Mouse (Mus musculus) embryonic facial prominence, embryonic 11.5 days (tissue): Measurements from ENCODE around the gene Dnajc12. TPM values are rescaled to one million over a fixed set of nuclear protein-coding genes. Genes with fewer than 3 reads are reported as not detected.

Source experiments
- ATAC-seq: fragments of 200-750 bp; cut with Nextera tagmentation; replicated peaks from 2 replicates; pipeline ENCODE4 v1.8.0; 2017; ENCODE audit warnings: low read depth; ENCODE audit not compliant: insufficient number of reproducible peaks, low FRiP score, low TSS enrichment
- DNase-seq: peaks from one replicate; pipeline ENCODE4 v3.0.0-alpha.2; 2015; ENCODE audit warnings: low spot score
- H3K27ac ChIP-seq: fragments of 300-500 bp; sonication (generic); replicated peaks from 2 replicates; pipeline ENCODE4 v1.5.1; 2014; ENCODE audit warnings: mild to moderate bottlenecking, low read depth, low read length, control low read depth
- H3K27me3 ChIP-seq: fragments of 300-500 bp; sonication (generic); 2 replicates; pipeline ENCODE4 v1.6.1; 2014; ENCODE audit warnings: mild to moderate bottlenecking, low read length, moderate library complexity, mixed read lengths; ENCODE audit not compliant: control insufficient read depth, insufficient read depth
- H3K36me3 ChIP-seq: fragments of 300-500 bp; sonication (generic); replicated peaks from 2 replicates; pipeline ENCODE4 v1.6.1; 2014; ENCODE audit warnings: low read depth, mild to moderate bottlenecking, low read length, moderate library complexity, mixed read lengths; ENCODE audit not compliant: control insufficient read depth, insufficient read depth
- H3K4me1 ChIP-seq: fragments of 300-500 bp; sonication (generic); 2 replicates; pipeline ENCODE4 v1.6.1; 2014; ENCODE audit warnings: low read length, mixed read lengths; ENCODE audit not compliant: control insufficient read depth, insufficient read depth
- H3K4me2 ChIP-seq: fragments of 300-500 bp; sonication (generic); 2 replicates; pipeline ENCODE4 v1.6.1; 2014; ENCODE audit warnings: low read depth, mild to moderate bottlenecking, control low read depth, low read length, moderate library complexity
- H3K4me3 ChIP-seq: fragments of 300-500 bp; sonication (generic); 2 replicates; pipeline ENCODE4 v1.5.1; 2014; ENCODE audit warnings: low read depth, low read length, control low read depth
- H3K9ac ChIP-seq: fragments of 300-500 bp; sonication (generic); replicated peaks from 2 replicates; pipeline ENCODE4 v1.6.1; 2014; ENCODE audit warnings: mild to moderate bottlenecking, control low read depth, low read length
- H3K9me3 ChIP-seq: fragments of 300-500 bp; sonication (generic); replicated peaks from 2 replicates; pipeline ENCODE4 v1.6.1; 2016; ENCODE audit warnings: mild to moderate bottlenecking, low read length, inconsistent platforms, mixed read lengths; ENCODE audit not compliant: control insufficient read depth
- WGBS: fragments of 180-500 bp; shearing (Covaris S2); extraction: QIAGEN DNeasy Blood & Tissue Kit; methylation state at CpG from one replicate; pipeline ENCODE4 v1.1.7; 2014; 5-methylcytosine and 5-hydroxymethylcytosine counted together
- polyA plus RNA-seq: library from polyadenylated mRNA; unstranded; fragments of >200 nt; fragmentation: Nextera tagmentation; extraction: Ambion mirVana; gene quantifications from 2 replicates; pipeline ENCODE4 v1.2.1, GENCODE M21; 2014

The Dnajc12 gene
- 12.2 and 14.5 TPM in 2 replicates for polyA plus RNA-seq

DNA sequence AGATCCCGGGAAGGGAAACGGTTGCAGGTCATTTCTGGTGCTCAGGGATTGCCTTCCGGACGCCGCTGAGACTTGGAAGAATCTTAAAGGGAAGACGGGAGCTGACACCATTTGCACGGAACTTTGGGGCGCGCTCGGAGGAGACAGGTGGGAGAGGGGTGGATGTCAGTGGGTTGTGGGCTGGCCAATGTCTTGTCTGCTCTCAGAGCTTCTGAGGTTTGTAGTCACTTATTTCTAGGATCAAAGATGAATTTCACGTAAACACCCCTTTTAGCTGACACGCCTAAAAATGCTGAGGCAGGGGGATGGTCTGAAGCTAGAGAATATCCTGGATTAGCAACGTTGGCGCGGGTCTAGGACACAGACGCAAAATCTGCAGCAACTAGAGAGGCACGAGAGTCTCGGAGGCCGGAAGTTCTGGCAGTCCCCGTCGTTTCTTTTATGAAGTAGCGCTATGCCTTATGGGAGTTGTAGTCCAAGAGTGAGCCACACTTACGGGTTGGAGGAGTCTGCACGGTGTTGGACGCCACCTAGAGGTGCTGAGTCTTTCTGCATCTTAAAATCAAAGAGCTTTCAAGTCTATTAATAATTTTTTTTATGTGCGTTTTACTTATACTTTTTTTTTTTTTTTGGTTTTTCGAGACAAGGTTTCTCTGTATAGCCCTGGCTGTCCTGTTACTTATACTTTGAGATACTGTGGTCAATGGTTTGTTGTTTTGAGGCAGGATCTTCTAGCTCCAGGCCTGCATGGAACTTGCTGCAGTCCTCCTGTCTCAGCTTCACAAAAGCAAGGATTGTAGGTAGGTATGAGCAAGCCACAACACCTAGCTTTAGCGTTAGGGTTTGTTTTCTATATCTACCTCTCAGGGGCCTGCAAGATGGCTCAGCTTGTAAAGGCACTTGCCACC lies at the start of gene Dnajc12:
Gene Dnajc12 (plus strand): TSS at position 72 of the 908 bp plus-strand sequence.
- WGBS: under 1% methylated on average over 28 of the region's 28 CpGs
- Histone ChIP-seq H3K4me3 (peak within 1 kb of the TSS; percentile 39), H3K4me1 (no peaks in the 10 kb centered on the region; the same call in 1 of the 2 replicates), H3K27ac (no peak within 1 kb of the TSS), H3K36me3 (no peaks in the 10 kb centered on the region), H3K9ac (peak within 1 kb of the TSS; percentile 32), H3K27me3 (no peaks in the 10 kb centered on the region), H3K9me3 (no peaks in the 10 kb centered on the region), H3K4me2 (peak within 1 kb of the TSS; percentile 93)
- DNase-seq (peak; percentile 99), ATAC-seq (peak; percentile 91)

GRCm38 (mm10) chr10:63336901-63337300 lies 45.3 kb upstream of the Dnajc12 start:
- DNase-seq (no peak), ATAC-seq (no peak)
- WGBS: 66% methylated on average over 13 of the region's 13 CpGs
- Histone ChIP-seq H3K9me3 (no peaks in the 10 kb centered on the region), H3K27me3 (no peaks in the 10 kb centered on the region), H3K4me1 (no peaks in the 10 kb centered on the region), H3K27ac (no peak overlapping the region), H3K9ac (0 out of 2 replicates have a peak overlapping the region, but pooled peaks have one; percentile 18), H3K4me3 (peak overlapping the region; percentile 77; the same call in 1 of the 2 replicates), H3K4me2 (peak overlapping the region; percentile 65), H3K36me3 (peaks cover 3% of the 10 kb centered on the region)

- H3K4me3 ChIP-seq: peak overlapping the region; percentile 77
- DNase-seq (no peak), ATAC-seq (no peak)
- H3K27me3 ChIP-seq: no peaks in the 10 kb centered on the region
- H3K4me2 ChIP-seq: peak overlapping the region; percentile 65
- no peaks in the 10 kb centered on the region for H3K4me1 ChIP-seq
- H3K9ac ChIP-seq: no peak overlapping the region
- no peaks in the 10 kb centered on the region for H3K9me3 ChIP-seq
- peaks cover 3% of the 10 kb centered on the region for H3K36me3 ChIP-seq
- WGBS: 35% methylated on average over 5 of the region's 5 CpGs
- H3K27ac ChIP-seq: no peak overlapping the region
Observed at GRCm38 (mm10) chr10:63337326-63337725, 44.9 kb upstream of the Dnajc12 start.

GRCm38 (mm10) chr10:63337951-63338836 lies 44.0 kb upstream of the Dnajc12 start:
- Histone ChIP-seq H3K9me3 (no peaks in the 10 kb centered on the region), H3K4me2 (peak overlapping the region; percentile 65), H3K9ac (peak overlapping the region; percentile 97), H3K27ac (peak overlapping the region; percentile 89), H3K4me3 (peak overlapping the region; percentile 77), H3K4me1 (no peaks in the 10 kb centered on the region), H3K36me3 (peaks cover 3% of the 10 kb centered on the region; the same call in 1 of the 2 replicates), H3K27me3 (no peaks in the 10 kb centered on the region)
- 1% methylated on average over 44 of the region's 113 CpGs for WGBS
- ATAC-seq: peak; percentile 81
- DNase-seq: peak; percentile 74

- Histone ChIP-seq H3K36me3 (0 out of 2 replicates have a peak, but pooled peaks cover 3% of the 10 kb centered on the region), H3K9me3 (no peaks in the 10 kb centered on the region), H3K4me1 (no peaks in the 10 kb centered on the region), H3K27me3 (no peaks in the 10 kb centered on the region), H3K4me2 (peak overlapping the region; percentile 65), H3K9ac (peak overlapping the region; percentile 97), H3K27ac (peak overlapping the region; percentile 89), H3K4me3 (peak overlapping the region; percentile 77)
- 0% methylated on average over 24 of the region's 74 CpGs for WGBS
- DNase-seq (peak; percentile 93), ATAC-seq (peak; percentile 95)
Observed at GRCm38 (mm10) chr10:63338914-63339643, 43.2 kb upstream of the Dnajc12 start.

DNA sequence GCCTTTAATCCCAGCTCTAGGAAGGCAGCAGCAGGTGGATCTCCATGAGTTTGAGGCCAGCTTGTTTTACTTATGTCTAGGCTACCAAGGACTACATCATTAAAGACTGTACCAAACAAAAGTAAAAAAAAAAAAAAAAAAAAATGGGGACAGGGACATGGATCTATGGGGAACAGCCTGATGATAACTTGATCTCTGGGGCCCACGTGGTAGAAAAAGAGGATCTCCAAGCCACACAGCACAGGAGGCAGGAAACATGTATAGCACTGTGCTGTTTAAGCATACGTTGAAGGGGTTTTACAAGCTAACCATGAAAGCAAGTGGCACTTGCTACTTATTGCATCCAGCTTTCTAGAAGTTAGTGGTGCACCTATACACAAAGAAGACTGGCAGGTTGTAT lies 40.9 kb upstream of the Dnajc12 start:
- Histone ChIP-seq H3K27ac (no peak overlapping the region), H3K27me3 (no peaks in the 10 kb centered on the region), H3K4me2 (no peak overlapping the region), H3K4me3 (no peak overlapping the region), H3K4me1 (no peaks in the 10 kb centered on the region), H3K9me3 (no peaks in the 10 kb centered on the region), H3K9ac (no peak overlapping the region), H3K36me3 (no peaks in the 10 kb centered on the region)
- 79% methylated on average over 2 of the region's 2 CpGs for WGBS
- ATAC-seq (no peak), DNase-seq (no peak)

GRCm38 (mm10) chr10:63344751-63345150 lies 37.5 kb upstream of the Dnajc12 start:
- Histone ChIP-seq H3K36me3 (no peaks in the 10 kb centered on the region), H3K9ac (no peak overlapping the region), H3K4me1 (no peaks in the 10 kb centered on the region), H3K9me3 (no peaks in the 10 kb centered on the region), H3K27ac (no peak overlapping the region), H3K4me3 (no peak overlapping the region), H3K4me2 (no peak overlapping the region), H3K27me3 (no peaks in the 10 kb centered on the region)
- 86% methylated on average over 3 of the region's 3 CpGs for whole genome bisulfite sequencing
- ATAC-seq (no peak), DNase-seq (no peak)
